Comparison of ENCODE assay signal across 7 mouse cellular contexts in the genomic region with DNA sequence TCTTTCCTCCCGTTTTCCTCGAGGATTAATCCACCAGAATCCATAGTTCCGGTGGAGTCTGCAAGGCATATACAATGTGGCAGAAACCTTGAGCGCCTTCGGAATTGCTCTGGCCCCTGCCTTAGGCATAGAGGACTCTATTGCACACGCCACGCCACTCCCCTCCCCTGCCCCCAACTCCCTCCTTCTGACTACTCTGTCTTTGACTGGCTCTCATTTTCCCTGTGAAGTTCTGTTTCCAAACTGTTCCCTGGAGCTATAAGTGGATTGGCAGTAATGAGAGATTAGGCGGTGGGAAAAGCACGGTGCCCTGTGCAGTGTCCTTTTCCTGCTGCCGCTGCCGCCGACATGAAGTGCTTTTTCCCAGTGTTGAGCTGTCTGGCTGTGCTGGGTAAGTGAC. TPM values are rescaled to one million over a fixed set of nuclear protein-coding genes. Genes with fewer than 3 reads are reported as not detected.
A peak's percentile ranks its signal among the peaks of the same experiment; 100 is the strongest.
DNase-seq lines count a peak whose midpoint lies in the region; ATAC-seq and TF ChIP-seq lines count a peak whose summit lies in the region.

No protein-coding gene starts in this region.

- H3K4me1 ChIP-seq in embryonic facial prominence, embryonic 10.5 days, result peaks cover 75% of the 10 kb centered on the region
- peaks cover 5% of the 10 kb centered on the region for H3K4me1 ChIP-seq in hindbrain, embryonic 11.5 days (replicated peaks; ENCODE audit: control insufficient read depth, insufficient read depth, low read length)
- peaks cover 5% of the 10 kb centered on the region for H3K4me1 ChIP-seq in lung, adult 2 months (ENCODE audit: control insufficient read depth, insufficient read depth, low read length)

- H3K4me3 ChIP-seq in embryonic facial prominence, embryonic 10.5 days, result peak overlapping the region; percentile 95
- peak overlapping the region; percentile 88 for H3K4me3 ChIP-seq in hindbrain, embryonic 11.5 days (ENCODE audit: low read depth, low read length)
- peak overlapping the region; percentile 46 for H3K4me3 ChIP-seq in lung, adult 2 months (replicated peaks; ENCODE audit: extremely low read depth, low read depth, low read length)

- TF ChIP-seq CTCF in lung, adult 2 months (IDR thresholded peaks at IDR 0.05; ENCODE audit: insufficient read depth, low read length), result no peak

- H3K36me3 ChIP-seq in embryonic facial prominence, embryonic 10.5 days (replicated peaks), result no peaks in the 10 kb centered on the region
- no peaks in the 10 kb centered on the region for H3K36me3 ChIP-seq in hindbrain, embryonic 11.5 days (ENCODE audit: control insufficient read depth, insufficient read depth, low read length)

- peak overlapping the region; percentile 95 for H3K4me2 ChIP-seq in hindbrain, embryonic 11.5 days (replicated peaks; ENCODE audit: low read depth, low read length)

- intact Hi-C loops in gastrocnemius, postnatal 14 days (cut with DNase I; ENCODE audit: low total_unique reads), result no loop called here

- peak overlapping the region; percentile 87 for H3K9ac ChIP-seq in hindbrain, embryonic 11.5 days (ENCODE audit: low read depth, low read length)

- H3K27me3 ChIP-seq in embryonic facial prominence, embryonic 10.5 days (replicated peaks; ENCODE audit: low read depth, poor library complexity, severe bottlenecking), result 0 out of 2 replicates have a peak, but pooled peaks cover 9% of the 10 kb centered on the region
- H3K27me3 ChIP-seq in hindbrain, embryonic 11.5 days (ENCODE audit: control insufficient read depth, insufficient read depth, low read length), result no peaks in the 10 kb centered on the region

- H3K9me3 ChIP-seq in embryonic facial prominence, embryonic 10.5 days, result no peaks in the 10 kb centered on the region
- H3K9me3 ChIP-seq in hindbrain, embryonic 11.5 days (ENCODE audit: control insufficient read depth, low read length), result no peaks in the 10 kb centered on the region

- DNase-seq in brain, adult 2 months (ENCODE audit: low read depth, low spot score), result peak; percentile 55
- DNase-seq in embryonic facial prominence, embryonic 10.5 days (ENCODE audit: low spot score), result peak; percentile 77
- DNase-seq in hindbrain, embryonic 11.5 days (ENCODE audit: low spot score), result peak; percentile 63
- peak; percentile 29 for DNase-seq in lung, adult 2 months
- peak; percentile 47 for DNase-seq in retina, embryonic 14.5 days (ENCODE audit: low spot score)
- no peak for DNase-seq in layer of hippocampus, postnatal 25 days (ENCODE audit: extremely low spot score in 1 of 2, low spot score in 1 of 2)
- no peak for DNase-seq in gastrocnemius, postnatal 14 days

- H3K27ac ChIP-seq in embryonic facial prominence, embryonic 10.5 days (replicated peaks), result peak overlapping the region; percentile 93
- no peak overlapping the region for H3K27ac ChIP-seq in hindbrain, embryonic 11.5 days (ENCODE audit: low read depth, low read length)

- no peak for ATAC-seq in hindbrain, embryonic 11.5 days (ENCODE audit: low FRiP score)

- WGBS in embryonic facial prominence, embryonic 10.5 days, result under 1% methylated on average over 12 of the region's 12 CpGs
- WGBS in hindbrain, embryonic 11.5 days, result under 1% methylated on average over 12 of the region's 12 CpGs
- 7% methylated on average over 12 of the region's 12 CpGs for WGBS in lung, adult 2 months

- TF ChIP-seq POLR2A in lung, adult 2 months (IDR thresholded peaks at IDR 0.05; ENCODE audit: borderline replicate concordance, extremely low read depth, low read depth, low read length), result no peak

RNA-seq across cellular contexts. Expression of a gene that starts 1.2 kb away (rescaled TPM):
- polyA plus RNA-seq in embryonic facial prominence, embryonic 10.5 days (2016; fragmentation: Nextera tagmentation; extraction: Ambion mirVana), result 52.1 and 59.2 TPM in 2 replicates
- polyA plus RNA-seq in hindbrain, embryonic 11.5 days (2014; fragmentation: Nextera tagmentation; extraction: Ambion mirVana), result 23.8 and 27.6 TPM in 2 replicates
- polyA plus RNA-seq in lung, adult 2 months (2012; rRNA removed), result 7.3 and 8.0 TPM in 2 replicates
- 10 to 100 TPM; 18.8 to 24.3 TPM for total RNA-seq in layer of hippocampus, postnatal 25 days (2021)
- total RNA-seq in gastrocnemius, postnatal 14 days (2021), result 10 to 100 TPM in 1 of 2 experiments, 1 to 10 TPM in 1; 6.6 to 10.6 TPM

Comparison
In these comparisons a context has a peak if more than half of its experiments do, and no peak if none do; other contexts are left out.
1. DNase-seq: peak in brain, adult 2 months (single experiment), embryonic facial prominence, embryonic 10.5 days (single experiment), hindbrain, embryonic 11.5 days (single experiment), lung, adult 2 months (single experiment) and retina, embryonic 14.5 days (single experiment); none in layer of hippocampus, postnatal 25 days (0 of 2) and gastrocnemius, postnatal 14 days (single experiment).
2. Peak in every context shown above with its lines, with median percentiles within 50 percentile points of each other: H3K4me3 ChIP-seq.